Mouse (Mus musculus) olfactory bulb, adult 2 months (tissue): ENCODE results near the gene Rnf32. TPM values are rescaled to one million over a fixed set of nuclear protein-coding genes. Genes with fewer than 3 reads are reported as not detected.

ENCODE experiments used
- H3K27ac ChIP-seq: fragments of 200-500 bp; 2 replicates; pipeline ENCODE4 v1.5.1; 2012; ENCODE audit warnings: low read depth, low read length; ENCODE audit not compliant: insufficient read depth
- H3K4me1 ChIP-seq: fragments of 200-500 bp; 2 replicates; pipeline ENCODE4 v1.6.1; 2012; ENCODE audit warnings: low read length; ENCODE audit not compliant: control insufficient read depth, insufficient read depth
- H3K4me3 ChIP-seq: fragments of 200-500 bp; 2 replicates; pipeline ENCODE4 v1.5.1; 2012; ENCODE audit warnings: mild to moderate bottlenecking, low read depth, low read length, moderate library complexity; ENCODE audit not compliant: insufficient read depth
- CTCF ChIP-seq: fragments of 200-500 bp; IDR thresholded peaks from 2 replicates; pipeline ENCODE4 v1.5.1; 2012; ENCODE audit warnings: low read depth, mild to moderate bottlenecking, low read length, moderate library complexity; ENCODE audit not compliant: insufficient read depth
- POLR2A ChIP-seq: fragments of 200-500 bp; IDR thresholded peaks from 2 replicates; pipeline ENCODE4 v1.6.1; 2012; ENCODE audit warnings: mild to moderate bottlenecking, low read depth, low read length, moderate library complexity; ENCODE audit not compliant: insufficient read depth
- WGBS: fragments of 180-500 bp; shearing (Covaris S2); methylation state at CpG from one replicate; pipeline ENCODE4 v1.1.7; 2018; 5-methylcytosine and 5-hydroxymethylcytosine counted together
- polyA plus RNA-seq: library from polyadenylated mRNA; stranded (reverse); fragments of >200 nt; gene quantifications from 2 replicates; pipeline ENCODE4 v1.2.4, GENCODE M21; 2012; ENCODE audit warnings: low replicate concordance; ENCODE audit not compliant: missing spikeins, insufficient read depth, insufficient read length

The Rnf32 gene
- polyA plus RNA-seq, 1 experiment: not detected

DNA sequence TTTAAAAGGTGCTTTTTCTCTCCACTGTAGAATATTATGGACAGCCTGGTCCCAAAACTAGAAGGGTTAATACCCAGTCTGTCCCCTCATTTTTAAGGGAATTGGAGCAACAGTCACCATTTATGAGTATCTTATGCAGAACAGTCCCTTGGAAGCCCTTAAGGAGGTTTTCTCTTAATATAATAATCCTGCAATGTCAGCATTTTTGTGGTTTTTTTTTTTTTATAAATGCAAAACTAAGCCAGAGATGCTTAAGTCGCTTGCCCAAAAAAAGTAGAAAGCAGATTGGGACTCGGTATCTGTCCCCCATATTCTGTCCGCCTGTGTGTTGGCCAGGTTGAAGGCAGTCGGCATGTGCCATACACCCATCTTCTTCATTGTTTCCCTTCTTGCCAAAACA is 1.4 kb downstream of the Rnf32 start:
- no peak overlapping the region for H3K27ac ChIP-seq
- no peak overlapping the region for H3K4me3 ChIP-seq
- 91% methylated on average over 4 of the region's 4 CpGs for WGBS
- no peak for TF ChIP-seq CTCF
- TF ChIP-seq POLR2A: no peak
- peaks cover 3% of the 10 kb centered on the region; the same call in 1 of the 2 replicates for H3K4me1 ChIP-seq

DNA sequence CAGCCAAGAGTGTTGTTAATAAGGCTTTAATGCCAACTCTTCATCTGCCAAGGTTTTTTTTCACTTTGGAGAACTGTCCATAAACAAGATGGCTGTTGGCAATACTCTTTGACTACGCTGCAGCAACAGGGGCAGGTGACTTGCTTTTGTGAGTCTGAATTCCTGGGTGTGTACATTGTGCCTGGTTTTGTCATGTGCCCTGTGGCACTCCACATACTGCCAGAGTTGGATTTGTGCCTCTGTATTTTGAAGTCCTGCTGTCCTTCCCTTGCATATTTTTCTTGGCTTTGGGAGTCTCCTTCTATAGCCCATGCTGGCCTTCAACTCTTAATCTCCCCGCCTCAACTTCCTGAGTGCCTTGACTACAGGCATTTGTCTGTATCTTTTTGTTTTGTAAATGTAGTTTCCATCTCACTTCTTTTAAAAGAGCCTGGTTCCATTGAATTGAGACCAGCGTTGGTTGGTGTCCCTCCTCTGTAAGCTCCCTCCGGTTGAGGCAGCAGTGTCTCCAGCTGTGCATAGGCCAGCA is 3.2 kb downstream of the Rnf32 start:
- no peak for TF ChIP-seq POLR2A
- TF ChIP-seq CTCF: no peak
- 58% methylated on average over 4 of the region's 4 CpGs for WGBS
- Histone ChIP-seq H3K4me3 (no peak overlapping the region), H3K27ac (no peak overlapping the region), H3K4me1 (peaks cover 3% of the 10 kb centered on the region; the same call in 1 of the 2 replicates)

GRCm38 (mm10) chr5:29199868-29200267 is 4.1 kb downstream of the Rnf32 start:
- no peak overlapping the region for H3K27ac ChIP-seq
- TF ChIP-seq POLR2A (no peak), CTCF (no peak)
- H3K4me1 ChIP-seq: peaks cover 3% of the 10 kb centered on the region; the same call in 1 of the 2 replicates
- no peak overlapping the region for H3K4me3 ChIP-seq
- 89% methylated on average over 3 of the region's 3 CpGs for WGBS

GRCm38 (mm10) chr5:29205690-29206089 is 9.9 kb downstream of the Rnf32 start:
- H3K4me1 ChIP-seq: no peaks in the 10 kb centered on the region
- TF ChIP-seq POLR2A: no peak
- no peak for TF ChIP-seq CTCF
- WGBS: 86% methylated on average over 5 of the region's 5 CpGs
- no peak overlapping the region for H3K4me3 ChIP-seq
- H3K27ac ChIP-seq: no peak overlapping the region

GRCm38 (mm10) chr5:29211980-29212555 is 16.3 kb downstream of the Rnf32 start:
- no peak overlapping the region for H3K4me3 ChIP-seq
- no peak for TF ChIP-seq CTCF
- TF ChIP-seq POLR2A: no peak
- H3K27ac ChIP-seq: no peak overlapping the region
- H3K4me1 ChIP-seq: no peaks in the 10 kb centered on the region
- WGBS: 81% methylated on average over 4 of the region's 4 CpGs

DNA sequence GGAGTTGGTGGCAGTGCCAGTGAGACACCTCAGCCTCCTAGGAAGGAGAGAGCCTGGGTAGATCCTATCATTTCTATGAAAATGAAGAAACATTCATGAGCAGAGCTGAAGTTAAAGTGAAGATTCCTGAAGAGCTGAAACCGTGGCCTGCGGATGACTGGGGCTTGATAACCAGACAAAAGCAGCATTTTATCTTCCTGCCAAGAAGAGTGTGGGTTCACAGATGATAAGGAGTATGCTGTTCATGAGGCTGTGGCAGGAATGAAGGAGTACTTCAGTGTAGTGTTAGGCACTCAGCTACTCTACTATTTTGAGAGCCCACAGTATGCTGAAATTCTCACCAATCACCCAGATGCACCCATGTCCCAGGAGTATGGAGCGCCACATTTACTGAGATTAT is 22.2 kb downstream of the Rnf32 start:
- WGBS: 83% methylated on average over 3 of the region's 3 CpGs
- H3K4me3 ChIP-seq: no peak overlapping the region
- TF ChIP-seq CTCF (no peak), POLR2A (no peak)
- no peaks in the 10 kb centered on the region for H3K4me1 ChIP-seq
- no peak overlapping the region for H3K27ac ChIP-seq

- Histone ChIP-seq H3K27ac (no peak overlapping the region), H3K4me3 (no peak overlapping the region), H3K4me1 (no peaks in the 10 kb centered on the region)
- 92% methylated on average over 7 of the region's 7 CpGs for WGBS
- TF ChIP-seq CTCF: no peak
- TF ChIP-seq POLR2A: no peak
Observed at GRCm38 (mm10) chr5:29224089-29224488, 28.3 kb downstream of the Rnf32 start.

DNA sequence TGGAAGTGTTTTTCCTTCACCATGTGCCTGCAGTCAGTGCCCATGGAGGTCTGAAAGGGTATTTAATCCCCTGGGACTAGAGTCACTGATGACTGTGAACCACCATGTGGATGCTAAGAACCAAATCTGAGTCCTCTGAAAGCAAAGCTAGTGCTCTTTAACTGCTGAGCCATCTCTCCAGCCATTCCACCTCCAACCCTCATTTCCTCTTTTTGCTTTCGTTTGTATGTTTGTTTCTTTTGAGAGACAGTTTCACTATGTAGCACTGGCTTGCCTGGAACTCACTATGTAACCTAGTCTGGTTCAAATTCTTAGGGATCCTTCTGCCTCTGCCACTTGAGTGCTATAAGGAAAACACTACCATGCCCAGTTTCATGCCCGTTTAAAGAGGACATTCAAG is 34.7 kb downstream of the Rnf32 start:
- Histone ChIP-seq H3K4me1 (no peaks in the 10 kb centered on the region), H3K27ac (no peak overlapping the region), H3K4me3 (no peak overlapping the region)
- TF ChIP-seq CTCF: no peak
- no peak for TF ChIP-seq POLR2A
- WGBS: 77% methylated on average over 2 of the region's 2 CpGs

- Histone ChIP-seq H3K4me3 (no peak overlapping the region), H3K27ac (no peak overlapping the region), H3K4me1 (no peaks in the 10 kb centered on the region)
- TF ChIP-seq POLR2A: no peak
- no peak for TF ChIP-seq CTCF
Observed at GRCm38 (mm10) chr5:29238379-29238778, 42.6 kb downstream of the Rnf32 start.

- 57% methylated on average over 1 of the region's 1 CpGs for WGBS
- no peak overlapping the region for H3K27ac ChIP-seq
- no peaks in the 10 kb centered on the region for H3K4me1 ChIP-seq
- no peak overlapping the region for H3K4me3 ChIP-seq
- TF ChIP-seq CTCF: no peak
- no peak for TF ChIP-seq POLR2A
Observed at GRCm38 (mm10) chr5:29244769-29245168, 49.0 kb downstream of the Rnf32 start.
